Mouse (Mus musculus): Measurements from ENCODE around the gene Tert. TPM values are rescaled to one million over a fixed set of nuclear protein-coding genes. Genes with fewer than 3 reads are reported as not detected.

Tert gene
- polyA plus RNA-seq (2014; fragmentation: Nextera tagmentation; extraction: Ambion mirVana), result 5.3 and 5.7 TPM in 2 replicates

GRCm38 (mm10) chr13:73626745-73627549 is at the start of gene Tert:
Gene Tert, plus strand, starts transcription at chr13:73626911.
- peak within 1 kb of the TSS; percentile 68 for H3K9ac ChIP-seq (replicated peaks; ENCODE audit: low read depth, low read length)
- 8% methylated on average over 47 of the region's 47 CpGs for WGBS
- no peak within 1 kb of the TSS for H3K27ac ChIP-seq (ENCODE audit: low read length)
- H3K27me3 ChIP-seq (ENCODE audit: control insufficient read depth, insufficient read depth, low read length), result no peaks in the 10 kb centered on the region
- peak within 1 kb of the TSS; percentile 95 for H3K4me2 ChIP-seq (replicated peaks; ENCODE audit: low read depth, low read length)
- peak within 1 kb of the TSS; percentile 56 for H3K4me3 ChIP-seq (ENCODE audit: low read depth, low read length)
- ATAC-seq (ENCODE audit: insufficient number of reproducible peaks, insufficient read depth, low FRiP score, low read depth), result peak; percentile 86; the same call in 1 of the 2 replicates
- peaks cover 4% of the 10 kb centered on the region; the same call in 1 of the 2 replicates for H3K36me3 ChIP-seq (ENCODE audit: control insufficient read depth, insufficient read depth, low read length)
- peaks cover 7% of the 10 kb centered on the region; the same call in 1 of the 2 replicates for H3K4me1 ChIP-seq (ENCODE audit: control insufficient read depth, insufficient read depth, low read length)
- H3K9me3 ChIP-seq (ENCODE audit: control insufficient read depth, low read depth, low read length), result no peaks in the 10 kb centered on the region

GRCm38 (mm10) chr13:73577277-73577676 is 49.4 kb upstream of the Tert start:
- Histone ChIP-seq H3K4me2 (replicated peaks; ENCODE audit: low read depth, low read length) (no peak overlapping the region), H3K27me3 (ENCODE audit: control insufficient read depth, insufficient read depth, low read length) (no peaks in the 10 kb centered on the region), H3K4me1 (ENCODE audit: control insufficient read depth, insufficient read depth, low read length) (no peaks in the 10 kb centered on the region), H3K4me3 (ENCODE audit: low read depth, low read length) (no peak overlapping the region), H3K9ac (replicated peaks; ENCODE audit: low read depth, low read length) (no peak overlapping the region), H3K27ac (ENCODE audit: low read length) (no peak overlapping the region), H3K9me3 (ENCODE audit: control insufficient read depth, low read depth, low read length) (no peaks in the 10 kb centered on the region), H3K36me3 (ENCODE audit: control insufficient read depth, insufficient read depth, low read length) (no peaks in the 10 kb centered on the region)
- 57% methylated on average over 2 of the region's 2 CpGs for WGBS
- no peak for ATAC-seq (ENCODE audit: insufficient number of reproducible peaks, insufficient read depth, low FRiP score, low read depth)

- no peaks in the 10 kb centered on the region for H3K4me1 ChIP-seq (ENCODE audit: control insufficient read depth, insufficient read depth, low read length)
- H3K27ac ChIP-seq (ENCODE audit: low read length), result no peak overlapping the region
- no peaks in the 10 kb centered on the region for H3K27me3 ChIP-seq (ENCODE audit: control insufficient read depth, insufficient read depth, low read length)
- no peak overlapping the region for H3K4me3 ChIP-seq (ENCODE audit: low read depth, low read length)
- no peaks in the 10 kb centered on the region for H3K36me3 ChIP-seq (ENCODE audit: control insufficient read depth, insufficient read depth, low read length)
- ATAC-seq (ENCODE audit: insufficient number of reproducible peaks, insufficient read depth, low FRiP score, low read depth), result no peak
- no peaks in the 10 kb centered on the region for H3K9me3 ChIP-seq (ENCODE audit: control insufficient read depth, low read depth, low read length)
- H3K9ac ChIP-seq (replicated peaks; ENCODE audit: low read depth, low read length), result no peak overlapping the region
- no peak overlapping the region for H3K4me2 ChIP-seq (replicated peaks; ENCODE audit: low read depth, low read length)
- 83% methylated on average over 3 of the region's 3 CpGs for whole genome bisulfite sequencing
Observed at GRCm38 (mm10) chr13:73591488-73591887, 35.2 kb upstream of the Tert start.

DNA sequence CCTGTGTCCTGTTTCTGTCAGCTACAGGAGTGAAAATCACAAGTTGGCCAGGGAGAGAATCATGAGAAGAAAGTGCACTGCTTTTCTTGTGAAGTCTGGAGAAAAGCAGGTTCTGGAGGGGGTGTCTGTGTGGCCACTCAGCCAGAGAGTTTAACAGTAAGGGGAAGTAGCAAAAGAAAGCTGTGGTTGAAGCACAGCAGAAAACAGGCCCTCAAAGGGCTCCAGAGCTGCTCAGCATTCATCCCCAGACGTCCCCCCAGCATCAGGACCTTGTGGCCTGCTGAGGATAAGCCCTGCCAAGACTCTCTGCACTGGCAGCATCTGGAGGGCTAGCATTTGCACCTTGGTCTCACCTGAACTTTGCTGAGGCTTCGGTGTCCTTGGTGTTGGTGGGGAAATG is 34.2 kb upstream of the Tert start:
- 56% methylated on average over 2 of the region's 2 CpGs for WGBS
- Histone ChIP-seq H3K27ac (ENCODE audit: low read length) (no peak overlapping the region), H3K4me2 (replicated peaks; ENCODE audit: low read depth, low read length) (no peak overlapping the region), H3K36me3 (ENCODE audit: control insufficient read depth, insufficient read depth, low read length) (no peaks in the 10 kb centered on the region), H3K4me3 (ENCODE audit: low read depth, low read length) (no peak overlapping the region), H3K27me3 (ENCODE audit: control insufficient read depth, insufficient read depth, low read length) (no peaks in the 10 kb centered on the region), H3K9ac (replicated peaks; ENCODE audit: low read depth, low read length) (no peak overlapping the region), H3K9me3 (ENCODE audit: control insufficient read depth, low read depth, low read length) (no peaks in the 10 kb centered on the region), H3K4me1 (ENCODE audit: control insufficient read depth, insufficient read depth, low read length) (no peaks in the 10 kb centered on the region)
- ATAC-seq (ENCODE audit: insufficient number of reproducible peaks, insufficient read depth, low FRiP score, low read depth), result no peak

- Histone ChIP-seq H3K36me3 (ENCODE audit: control insufficient read depth, insufficient read depth, low read length) (no peaks in the 10 kb centered on the region), H3K4me3 (ENCODE audit: low read depth, low read length) (no peak overlapping the region), H3K4me2 (replicated peaks; ENCODE audit: low read depth, low read length) (no peak overlapping the region), H3K27ac (ENCODE audit: low read length) (no peak overlapping the region), H3K4me1 (ENCODE audit: control insufficient read depth, insufficient read depth, low read length) (no peaks in the 10 kb centered on the region), H3K9ac (replicated peaks; ENCODE audit: low read depth, low read length) (no peak overlapping the region), H3K27me3 (ENCODE audit: control insufficient read depth, insufficient read depth, low read length) (no peaks in the 10 kb centered on the region), H3K9me3 (ENCODE audit: control insufficient read depth, low read depth, low read length) (no peaks in the 10 kb centered on the region)
- ATAC-seq (ENCODE audit: insufficient number of reproducible peaks, insufficient read depth, low FRiP score, low read depth), result no peak
- 73% methylated on average over 4 of the region's 4 CpGs for WGBS
Observed at GRCm38 (mm10) chr13:73596276-73596675, 30.4 kb upstream of the Tert start.

- no peak overlapping the region for H3K27ac ChIP-seq (ENCODE audit: low read length)
- no peaks in the 10 kb centered on the region for H3K36me3 ChIP-seq (ENCODE audit: control insufficient read depth, insufficient read depth, low read length)
- no peak overlapping the region for H3K4me3 ChIP-seq (ENCODE audit: low read depth, low read length)
- no peak overlapping the region for H3K4me2 ChIP-seq (replicated peaks; ENCODE audit: low read depth, low read length)
- no peaks in the 10 kb centered on the region for H3K27me3 ChIP-seq (ENCODE audit: control insufficient read depth, insufficient read depth, low read length)
- no peak overlapping the region for H3K9ac ChIP-seq (replicated peaks; ENCODE audit: low read depth, low read length)
- ATAC-seq (ENCODE audit: insufficient number of reproducible peaks, insufficient read depth, low FRiP score, low read depth), result no peak
- 79% methylated on average over 4 of the region's 4 CpGs for WGBS
- no peaks in the 10 kb centered on the region for H3K9me3 ChIP-seq (ENCODE audit: control insufficient read depth, low read depth, low read length)
- peaks cover 10% of the 10 kb centered on the region; the same call in 1 of the 2 replicates for H3K4me1 ChIP-seq (ENCODE audit: control insufficient read depth, insufficient read depth, low read length)
Observed at GRCm38 (mm10) chr13:73600217-73600616, 26.5 kb upstream of the Tert start.

- peak overlapping the region; percentile 71 for H3K9ac ChIP-seq (replicated peaks; ENCODE audit: low read depth, low read length)
Observed at GRCm38 (mm10) chr13:73603046-73603445, 23.7 kb upstream of the Tert start.

DNA sequence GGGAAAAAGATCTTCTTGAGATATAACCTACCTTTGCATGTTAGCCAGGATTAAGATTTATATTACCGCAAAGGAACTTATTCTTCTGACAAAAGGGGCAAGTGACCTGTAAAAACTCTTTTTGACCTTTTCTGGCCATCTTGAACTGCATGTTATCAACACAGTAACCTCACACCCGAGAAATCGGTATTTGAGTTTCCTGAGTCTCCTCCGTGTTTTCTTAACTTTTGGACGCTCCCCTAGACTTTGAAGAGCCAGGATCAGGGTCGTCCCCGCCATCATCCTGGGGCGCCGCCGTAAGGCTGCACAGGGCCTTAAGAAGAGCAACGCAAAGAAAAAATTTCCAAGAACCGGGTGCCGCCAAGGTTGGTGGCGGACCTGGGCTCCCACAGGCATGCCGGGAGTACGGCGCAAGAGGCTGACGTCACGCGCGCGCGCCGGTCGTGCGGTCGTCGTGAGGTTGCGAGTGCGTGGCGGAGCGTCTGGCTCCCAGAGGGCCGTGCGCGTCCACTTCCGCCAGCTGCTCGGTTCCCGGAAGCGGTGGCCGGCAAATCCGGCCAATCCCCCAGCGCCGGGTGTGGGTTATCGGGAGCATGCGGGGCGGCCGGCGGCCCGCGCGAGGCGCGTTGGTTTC is 23.1 kb upstream of the Tert start, which contains the start of gene Clptm1l:
Clptm1l (plus strand) TSS at position 485 of the 634 bp plus-strand sequence.
- peak within 1 kb of the TSS; percentile 93 for H3K4me2 ChIP-seq (replicated peaks; ENCODE audit: low read depth, low read length)
- peak within 1 kb of the TSS; percentile 69 for H3K27ac ChIP-seq (ENCODE audit: low read length)
- no peaks in the 10 kb centered on the region for H3K9me3 ChIP-seq (ENCODE audit: control insufficient read depth, low read depth, low read length)
- no peaks in the 10 kb centered on the region for H3K27me3 ChIP-seq (ENCODE audit: control insufficient read depth, insufficient read depth, low read length)
- peak within 1 kb of the TSS; percentile 81 for H3K9ac ChIP-seq (replicated peaks; ENCODE audit: low read depth, low read length)
- WGBS, result under 1% methylated on average over 44 of the region's 53 CpGs
- H3K4me1 ChIP-seq (ENCODE audit: control insufficient read depth, insufficient read depth, low read length), result peaks cover 10% of the 10 kb centered on the region; the same call in 1 of the 2 replicates
- H3K4me3 ChIP-seq (ENCODE audit: low read depth, low read length), result peak within 1 kb of the TSS; percentile 77
- ATAC-seq (ENCODE audit: insufficient number of reproducible peaks, insufficient read depth, low FRiP score, low read depth), result peak; percentile 97
- H3K36me3 ChIP-seq (ENCODE audit: control insufficient read depth, insufficient read depth, low read length), result peaks cover 21% of the 10 kb centered on the region

More at GRCm38 (mm10) chr13:73603046-73603445, 23.7 kb upstream of the Tert start:
- Histone ChIP-seq H3K4me1 (ENCODE audit: control insufficient read depth, insufficient read depth, low read length) (peaks cover 10% of the 10 kb centered on the region; the same call in 1 of the 2 replicates), H3K36me3 (ENCODE audit: control insufficient read depth, insufficient read depth, low read length) (peaks cover 19% of the 10 kb centered on the region), H3K27me3 (ENCODE audit: control insufficient read depth, insufficient read depth, low read length) (no peaks in the 10 kb centered on the region), H3K9me3 (ENCODE audit: control insufficient read depth, low read depth, low read length) (no peaks in the 10 kb centered on the region), H3K27ac (ENCODE audit: low read length) (no peak overlapping the region), H3K4me3 (ENCODE audit: low read depth, low read length) (peak overlapping the region; percentile 77), H3K4me2 (replicated peaks; ENCODE audit: low read depth, low read length) (peak overlapping the region; percentile 93)
- ATAC-seq (ENCODE audit: insufficient number of reproducible peaks, insufficient read depth, low FRiP score, low read depth), result no peak
- 52% methylated on average over 4 of the region's 4 CpGs for WGBS
